Mouse (Mus musculus): ENCODE measurements around the gene Spock2. TPM values are rescaled to one million over a fixed set of nuclear protein-coding genes. Genes with fewer than 3 reads are reported as not detected.
"Not testable (repeated sequence)": the region's sequence is repeated elsewhere in the genome, so short reads cannot be mapped to it uniquely, and the experiment has no call there.

Gene Spock2
- polyA plus RNA-seq, 1 experiment from 2014 or later = 0.09 TPM

DNA sequence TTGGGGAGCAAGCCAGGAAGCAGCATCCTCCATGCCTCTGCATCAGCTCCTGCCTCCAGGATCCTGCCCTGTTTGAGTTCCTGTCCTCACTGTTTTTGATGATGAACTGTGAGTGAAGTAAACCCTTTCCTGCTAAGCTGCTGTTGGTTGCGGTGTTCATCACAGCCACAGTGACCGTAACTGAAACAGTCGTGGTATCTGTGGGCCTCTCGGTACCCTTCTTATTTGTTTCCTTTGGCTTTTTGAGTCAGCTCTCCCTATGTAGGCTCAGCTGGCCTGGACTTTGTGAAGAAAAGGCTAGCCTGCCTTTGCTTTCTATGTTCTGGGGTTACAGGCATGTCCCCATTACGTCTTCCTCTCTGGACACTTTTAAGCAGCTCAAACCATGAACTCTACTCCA is 65.3 kb downstream of the Spock2 start:
- no peak overlapping the region for H3K4me3 ChIP-seq (ENCODE audit: low read depth, low read length)
- TF ChIP-seq EP300 (IDR thresholded peaks at IDR 0.05; ENCODE audit: low read depth) (no peak), CTCF (IDR thresholded peaks at IDR 0.05; ENCODE audit: low read depth) (no peak)
- no peak overlapping the region for H3K4me2 ChIP-seq (ENCODE audit: low read depth, low read length)
- H3K27me3 ChIP-seq (ENCODE audit: insufficient read depth, low read length) = no peaks in the 10 kb centered on the region
- no peaks in the 10 kb centered on the region for H3K4me1 ChIP-seq (ENCODE audit: insufficient read depth)
- no peak for ATAC-seq
- no peak overlapping the region for H3K9ac ChIP-seq (replicated peaks)
- no peaks in the 10 kb centered on the region for H3K36me3 ChIP-seq (replicated peaks; ENCODE audit: insufficient read depth, low read length)
- H3K27ac ChIP-seq (ENCODE audit: low read depth) = 0 out of 2 replicates have a peak overlapping the region, but pooled peaks have one; percentile 62
- 80% methylated on average over 5 of the region's 5 CpGs for WGBS (ENCODE audit: insufficient replicate concordance)
- no peaks in the 10 kb centered on the region for H3K9me3 ChIP-seq (ENCODE audit: low read length)
- no peak for DNase-seq

DNA sequence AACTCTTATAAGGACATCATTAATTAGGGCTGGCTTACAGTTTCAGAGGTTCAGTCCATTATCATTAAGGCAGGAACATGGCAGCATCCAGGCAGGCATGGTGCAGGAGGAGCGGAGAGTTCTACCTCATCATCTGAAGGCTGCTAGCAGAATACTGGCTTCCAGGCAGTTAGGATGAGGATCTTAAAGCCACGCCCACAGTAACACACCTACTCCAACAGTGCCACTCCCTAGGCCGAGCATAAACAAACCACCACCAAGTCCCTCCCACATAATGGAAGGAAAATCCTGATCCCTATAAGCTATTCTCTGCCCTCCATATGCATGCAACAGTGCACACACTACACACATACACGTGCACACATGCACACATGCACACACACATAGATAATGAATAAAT is 66.3 kb downstream of the Spock2 start:
- no peak overlapping the region for H3K4me2 ChIP-seq (ENCODE audit: low read depth, low read length)
- no peak for ATAC-seq
- H3K4me3 ChIP-seq (ENCODE audit: low read depth, low read length) = no peak overlapping the region
- no peak for DNase-seq
- TF ChIP-seq EP300 (IDR thresholded peaks at IDR 0.05; ENCODE audit: low read depth) = no peak
- TF ChIP-seq CTCF (IDR thresholded peaks at IDR 0.05; ENCODE audit: low read depth) = no peak
- no peak overlapping the region for H3K9ac ChIP-seq (replicated peaks)
- H3K27ac ChIP-seq (ENCODE audit: low read depth) = no peak overlapping the region
- no peaks in the 10 kb centered on the region for H3K4me1 ChIP-seq (ENCODE audit: insufficient read depth)
- H3K9me3 ChIP-seq (ENCODE audit: low read length) = no peaks in the 10 kb centered on the region
- no peaks in the 10 kb centered on the region for H3K27me3 ChIP-seq (ENCODE audit: insufficient read depth, low read length)
- WGBS (ENCODE audit: insufficient replicate concordance) = 75% methylated on average over 4 of the region's 4 CpGs
- H3K36me3 ChIP-seq (replicated peaks; ENCODE audit: insufficient read depth, low read length) = no peaks in the 10 kb centered on the region

DNA sequence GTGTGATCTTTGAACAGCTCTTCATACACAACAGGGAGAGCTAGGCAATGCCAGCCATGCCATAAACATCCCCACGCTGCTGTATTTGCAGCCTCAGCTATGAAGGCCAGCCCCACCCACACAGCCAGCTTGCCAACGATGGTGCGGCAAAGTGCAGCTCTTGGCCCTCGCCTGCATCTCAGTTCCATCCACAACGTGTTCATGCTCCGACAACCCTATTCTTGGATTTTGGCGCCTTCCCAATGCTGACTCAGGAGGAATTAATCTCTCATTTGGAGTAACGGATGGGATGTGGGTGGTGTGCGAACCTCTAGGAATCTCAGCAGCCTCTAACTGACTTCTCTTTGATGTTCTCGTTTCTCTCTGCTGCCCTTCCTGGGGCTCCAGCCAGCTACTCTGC is 67.0 kb downstream of the Spock2 start:
- H3K27me3 ChIP-seq (ENCODE audit: insufficient read depth, low read length) = no peaks in the 10 kb centered on the region
- no peak overlapping the region for H3K27ac ChIP-seq (ENCODE audit: low read depth)
- no peak for TF ChIP-seq EP300 (IDR thresholded peaks at IDR 0.05; ENCODE audit: low read depth)
- TF ChIP-seq CTCF (IDR thresholded peaks at IDR 0.05; ENCODE audit: low read depth) = no peak
- H3K36me3 ChIP-seq (replicated peaks; ENCODE audit: insufficient read depth, low read length) = no peaks in the 10 kb centered on the region
- H3K9me3 ChIP-seq (ENCODE audit: low read length) = no peaks in the 10 kb centered on the region
- H3K9ac ChIP-seq (replicated peaks) = no peak overlapping the region
- H3K4me3 ChIP-seq (ENCODE audit: low read depth, low read length) = no peak overlapping the region
- no peaks in the 10 kb centered on the region for H3K4me1 ChIP-seq (ENCODE audit: insufficient read depth)
- no peak overlapping the region for H3K4me2 ChIP-seq (ENCODE audit: low read depth, low read length)
- no peak for ATAC-seq
- DNase-seq = no peak
- 79% methylated on average over 10 of the region's 10 CpGs for WGBS (ENCODE audit: insufficient replicate concordance)

DNA sequence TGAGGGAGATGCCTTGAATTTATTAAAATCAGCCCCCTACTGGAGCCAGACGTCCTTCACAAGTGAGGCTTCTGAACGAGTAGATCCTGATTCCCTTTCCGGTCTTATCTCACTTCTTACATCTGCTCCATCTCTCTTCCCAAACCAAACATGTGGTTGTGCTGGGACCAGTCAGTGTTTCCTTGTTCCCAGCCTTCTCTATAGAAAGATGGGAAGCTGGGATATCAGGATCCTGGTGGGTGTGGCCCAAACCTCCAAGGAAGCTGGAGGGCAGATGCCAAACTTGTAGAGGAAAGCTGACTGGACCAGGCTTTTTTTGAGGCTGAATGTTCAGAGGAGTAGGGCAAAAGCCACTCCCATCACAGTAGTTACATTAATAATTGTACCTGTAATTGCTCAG is 68.5 kb downstream of the Spock2 start:
- Histone ChIP-seq H3K9ac (replicated peaks) (no peak overlapping the region), H3K9me3 (ENCODE audit: low read length) (no peaks in the 10 kb centered on the region), H3K4me3 (ENCODE audit: low read depth, low read length) (no peak overlapping the region), H3K4me1 (ENCODE audit: insufficient read depth) (no peaks in the 10 kb centered on the region), H3K27me3 (ENCODE audit: insufficient read depth, low read length) (no peaks in the 10 kb centered on the region), H3K4me2 (ENCODE audit: low read depth, low read length) (no peak overlapping the region), H3K27ac (ENCODE audit: low read depth) (no peak overlapping the region), H3K36me3 (replicated peaks; ENCODE audit: insufficient read depth, low read length) (no peaks in the 10 kb centered on the region)
- WGBS (ENCODE audit: insufficient replicate concordance) = 55% methylated on average over 3 of the region's 3 CpGs
- TF ChIP-seq EP300 (IDR thresholded peaks at IDR 0.05; ENCODE audit: low read depth) = no peak
- no peak for TF ChIP-seq CTCF (IDR thresholded peaks at IDR 0.05; ENCODE audit: low read depth)
- no peak for ATAC-seq
- no peak for DNase-seq

DNA sequence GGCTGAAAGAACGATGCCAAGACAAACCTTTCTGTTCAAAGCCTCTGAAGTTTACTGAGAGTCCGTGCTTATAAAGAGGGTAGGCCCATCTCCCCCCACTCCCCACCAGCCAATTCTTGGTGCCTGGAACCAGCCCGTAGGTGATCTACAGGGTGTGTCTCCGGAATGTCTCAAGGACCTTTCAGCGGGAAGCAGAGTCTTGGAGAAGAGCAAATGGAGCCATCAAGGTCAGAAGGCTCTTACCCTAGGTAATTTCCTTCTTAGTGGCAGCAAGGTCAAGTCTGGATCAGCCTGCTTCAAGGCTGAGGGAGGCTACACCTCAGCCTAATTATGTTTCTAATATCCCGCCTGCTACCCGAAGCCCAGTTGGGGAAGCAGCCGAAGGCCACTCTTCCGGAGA is 69.3 kb downstream of the Spock2 start:
- H3K27ac ChIP-seq (ENCODE audit: low read depth); H3K27me3 ChIP-seq (ENCODE audit: insufficient read depth, low read length); ATAC-seq; H3K4me2 ChIP-seq (ENCODE audit: low read depth, low read length); H3K36me3 ChIP-seq (replicated peaks; ENCODE audit: insufficient read depth, low read length); H3K4me1 ChIP-seq (ENCODE audit: insufficient read depth); DNase-seq; H3K9ac ChIP-seq (replicated peaks); H3K4me3 ChIP-seq (ENCODE audit: low read depth, low read length); H3K9me3 ChIP-seq (ENCODE audit: low read length): not testable (repeated sequence)
- WGBS (ENCODE audit: insufficient replicate concordance) = 87% methylated on average over 9 of the region's 9 CpGs

Small RNA genes within 50 kb of the gene (microRNA-seq; reads per million reads assigned to microRNA genes)
- not detected for gene Mir6906

Other genes starting within 250 kb of the Spock2 start
- 15.5 and 17.0 TPM in 2 replicates for gene Dnajb12, start 226.7 kb upstream of the Spock2 start, polyA plus RNA-seq (2015; fragmentation: Nextera tagmentation; extraction: Ambion mirVana)
- 3.6 and 5.2 TPM in 2 replicates for gene Ddit4, start 154.4 kb upstream of the Spock2 start, polyA plus RNA-seq (2015; fragmentation: Nextera tagmentation; extraction: Ambion mirVana)
- gene Ascc1, start 103.4 kb upstream of the Spock2 start, polyA plus RNA-seq (2015; fragmentation: Nextera tagmentation; extraction: Ambion mirVana) = 14.1 and 14.7 TPM in 2 replicates
- 37.3 and 37.7 TPM in 2 replicates for gene Anapc16, start 103.1 kb upstream of the Spock2 start, polyA plus RNA-seq (2015; fragmentation: Nextera tagmentation; extraction: Ambion mirVana)
- gene Chst3, start 113.0 kb downstream of the Spock2 start, polyA plus RNA-seq (2015; fragmentation: Nextera tagmentation; extraction: Ambion mirVana) = 0.73 TPM in 2 replicates
- gene Psap, start 171.4 kb downstream of the Spock2 start, polyA plus RNA-seq (2015; fragmentation: Nextera tagmentation; extraction: Ambion mirVana) = 105 and 110 TPM in 2 replicates
- gene Vsir, start 240.6 kb downstream of the Spock2 start, polyA plus RNA-seq (2015; fragmentation: Nextera tagmentation; extraction: Ambion mirVana) = 11.4 and 11.9 TPM in 2 replicates